Mouse (Mus musculus): ENCODE data around the gene Nme4.

DNA sequence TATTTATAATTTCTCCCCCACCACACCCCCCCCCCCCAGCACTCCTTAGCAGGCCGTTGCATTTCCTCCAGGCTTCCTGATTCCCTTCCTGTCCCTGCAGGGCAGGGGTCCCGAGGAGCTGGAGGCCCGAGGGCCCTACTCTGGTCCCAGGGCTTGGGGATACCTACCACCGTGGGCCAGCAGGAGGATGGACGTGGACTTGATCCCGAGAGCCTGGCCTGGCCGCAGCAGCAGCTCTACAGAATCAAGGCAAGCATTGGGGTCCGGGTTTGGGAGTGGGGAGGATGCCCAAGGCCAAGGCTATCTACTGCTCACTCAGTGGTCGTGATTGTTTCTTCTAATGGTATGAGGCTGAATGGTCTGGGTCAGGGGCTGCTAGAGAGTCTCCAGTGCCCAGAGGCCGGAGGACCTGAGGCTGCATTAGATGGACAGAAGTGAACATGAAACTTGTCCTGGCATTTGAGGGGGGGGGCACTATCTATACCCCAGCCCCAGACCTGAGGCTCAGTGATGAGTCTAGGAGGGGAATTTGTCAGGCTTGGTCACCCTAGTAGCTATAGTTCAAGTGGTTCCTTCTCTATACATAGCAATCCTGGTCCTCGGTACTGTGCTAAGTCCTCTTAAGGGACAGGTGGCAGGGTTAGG, 41.8 kb upstream of the Nme4 start:
- TF ChIP-seq EP300 (IDR thresholded peaks at IDR 0.05; ENCODE audit: low read depth), result no peak
- TF ChIP-seq CTCF (IDR thresholded peaks at IDR 0.05; ENCODE audit: low read depth), result no peak
